Mouse (Mus musculus): ENCODE data around the gene Myh9. TPM values are rescaled to one million over a fixed set of nuclear protein-coding genes. Genes with fewer than 3 reads are reported as not detected.

The Myh9 gene
- polyA plus RNA-seq, 2 experiments from 2014 or later = 243 to 280 TPM

GRCm38 (mm10) chr15:77805657-77806056 is 36.3 kb downstream of the Myh9 start:
- ATAC-seq = peak; percentile 53

GRCm38 (mm10) chr15:77804949-77805348 is 37.0 kb downstream of the Myh9 start:
- ATAC-seq = no peak

- ATAC-seq = no peak
Observed at GRCm38 (mm10) chr15:77804460-77804859, 37.5 kb downstream of the Myh9 start.

- no peak for ATAC-seq
Observed at GRCm38 (mm10) chr15:77803747-77804146, 38.2 kb downstream of the Myh9 start.

- ATAC-seq = no peak
Observed at GRCm38 (mm10) chr15:77802992-77803391, 39.0 kb downstream of the Myh9 start.

GRCm38 (mm10) chr15:77801188-77801587 is 40.8 kb downstream of the Myh9 start:
- peak; percentile 12 for ATAC-seq

GRCm38 (mm10) chr15:77800511-77800910 is 41.5 kb downstream of the Myh9 start:
- ATAC-seq = peak; percentile 81

- peak; percentile 10 for ATAC-seq
Observed at GRCm38 (mm10) chr15:77799491-77800474, 42.2 kb downstream of the Myh9 start.

- ATAC-seq = peak; percentile 32
Observed at GRCm38 (mm10) chr15:77798664-77799490, 43.1 kb downstream of the Myh9 start.

- no peak for ATAC-seq
Observed at GRCm38 (mm10) chr15:77797609-77798411, 44.2 kb downstream of the Myh9 start.

GRCm38 (mm10) chr15:77796409-77797035 is 45.5 kb downstream of the Myh9 start:
- no peak for ATAC-seq

- ATAC-seq = no peak
Observed at GRCm38 (mm10) chr15:77794908-77795356, 47.0 kb downstream of the Myh9 start.

- no peak for ATAC-seq
Observed at GRCm38 (mm10) chr15:77794138-77794907, 47.7 kb downstream of the Myh9 start.

GRCm38 (mm10) chr15:77793554-77793953 is 48.4 kb downstream of the Myh9 start:
- ATAC-seq = no peak

- no peak for ATAC-seq
Observed at GRCm38 (mm10) chr15:77793094-77793493, 48.9 kb downstream of the Myh9 start.

GRCm38 (mm10) chr15:77792056-77792455 is 49.9 kb downstream of the Myh9 start:
- no peak for ATAC-seq

GRCm38 (mm10) chr15:77790656-77791405 is 51.1 kb downstream of the Myh9 start:
- ATAC-seq = no peak

GRCm38 (mm10) chr15:77789186-77789585 is 52.8 kb downstream of the Myh9 start:
- ATAC-seq = peak; percentile 70

GRCm38 (mm10) chr15:77788356-77788755 is 53.6 kb downstream of the Myh9 start:
- no peak for ATAC-seq

- ATAC-seq = no peak
Observed at GRCm38 (mm10) chr15:77785807-77786206, 56.2 kb downstream of the Myh9 start.
